Mouse (Mus musculus): ENCODE measurements around the gene Spef2. TPM values are rescaled to one million over a fixed set of nuclear protein-coding genes. Genes with fewer than 3 reads are reported as not detected.
"Not testable (repeated sequence)": the region's sequence is repeated elsewhere in the genome, so short reads cannot be mapped to it uniquely, and the experiment has no call there.

The Spef2 gene
- polyA plus RNA-seq, 1 experiment from 2014 or later: 0.21 TPM

DNA sequence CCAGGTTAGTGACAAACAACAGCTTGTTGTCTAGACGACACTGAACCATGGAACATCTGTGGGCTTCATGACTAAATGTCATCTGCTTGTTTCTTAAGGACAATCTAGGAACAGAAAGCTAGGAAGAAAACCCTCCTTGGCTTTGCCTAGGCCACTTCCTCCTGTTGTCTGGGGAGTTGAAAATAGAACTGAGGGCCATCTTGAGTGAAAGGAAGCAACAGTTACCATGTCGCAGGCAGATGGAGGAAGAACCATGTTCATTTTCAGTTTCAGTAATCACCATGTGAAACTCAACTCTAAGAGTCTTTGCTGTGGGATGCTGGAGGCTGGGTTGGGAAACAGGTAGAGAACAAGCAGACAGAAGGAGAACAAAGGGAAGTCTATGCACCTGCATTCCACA lies 176.8 kb downstream of the Spef2 start:
- H3K4me2 ChIP-seq (replicated peaks): no peak overlapping the region
- H3K4me3 ChIP-seq (replicated peaks): no peak overlapping the region
- H3K4me1 ChIP-seq (replicated peaks): no peaks in the 10 kb centered on the region
- WGBS: 76% methylated on average over 2 of the region's 2 CpGs
- H3K9ac ChIP-seq: no peak overlapping the region
- H3K27me3 ChIP-seq (replicated peaks): no peaks in the 10 kb centered on the region
- ATAC-seq: no peak
- H3K36me3 ChIP-seq: no peaks in the 10 kb centered on the region
- H3K27ac ChIP-seq: no peak overlapping the region
- no peaks in the 10 kb centered on the region for H3K9me3 ChIP-seq

DNA sequence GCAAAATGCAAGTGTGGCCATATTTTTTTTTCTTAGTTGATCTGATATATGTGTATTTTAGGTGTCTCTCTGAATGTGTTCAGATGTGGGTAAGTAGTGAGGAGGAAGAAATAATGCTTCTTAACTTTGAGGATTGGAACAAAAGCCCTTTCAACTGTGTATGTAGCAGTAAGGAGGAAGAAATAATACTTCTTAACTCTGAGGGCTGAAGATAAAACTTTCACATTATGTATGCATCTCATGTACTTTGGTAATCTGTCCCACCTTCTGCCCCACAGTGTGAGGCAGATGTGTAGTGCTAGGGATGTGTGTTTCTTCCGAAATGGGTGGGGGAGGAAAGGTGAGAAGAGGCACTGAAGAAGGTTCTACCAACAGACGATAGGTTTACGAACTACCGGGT lies 181.4 kb downstream of the Spef2 start:
- H3K27me3 ChIP-seq (replicated peaks): no peaks in the 10 kb centered on the region
- WGBS: 78% methylated on average over 4 of the region's 4 CpGs

DNA sequence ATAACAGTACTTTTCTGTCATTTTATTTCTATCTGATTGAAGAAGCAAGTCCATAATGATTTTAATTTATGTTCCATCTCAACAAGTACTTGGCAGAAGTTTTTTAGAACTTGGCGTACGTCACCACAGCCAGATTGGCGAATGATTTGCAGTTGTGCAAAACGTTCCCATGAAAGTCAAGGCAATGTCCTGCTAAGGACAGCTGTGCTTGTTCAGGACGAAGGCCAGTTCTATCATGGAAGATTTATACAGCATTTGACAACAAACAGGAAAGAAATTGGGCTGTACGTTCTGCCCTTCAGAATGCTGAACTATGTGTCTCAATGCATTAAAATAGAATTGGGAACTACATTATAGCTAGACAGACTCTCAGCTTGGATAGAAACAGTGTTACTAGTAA lies 183.3 kb downstream of the Spef2 start:
- Histone ChIP-seq H3K9ac (no peak overlapping the region), H3K4me3 (replicated peaks) (no peak overlapping the region), H3K9me3 (no peaks in the 10 kb centered on the region), H3K27ac (no peak overlapping the region), H3K27me3 (replicated peaks) (no peaks in the 10 kb centered on the region), H3K4me1 (replicated peaks) (no peaks in the 10 kb centered on the region), H3K4me2 (replicated peaks) (no peak overlapping the region), H3K36me3 (no peaks in the 10 kb centered on the region)
- ATAC-seq: no peak
- 61% methylated on average over 6 of the region's 6 CpGs for WGBS

More for the DNA sequence above, 181.4 kb downstream of the Spef2 start:
- H3K9ac ChIP-seq: no peak overlapping the region
- ATAC-seq: no peak
- H3K9me3 ChIP-seq: no peaks in the 10 kb centered on the region
- no peak overlapping the region for H3K4me3 ChIP-seq (replicated peaks)
- no peak overlapping the region for H3K27ac ChIP-seq
- no peaks in the 10 kb centered on the region for H3K4me1 ChIP-seq (replicated peaks)
- H3K36me3 ChIP-seq: no peaks in the 10 kb centered on the region
- H3K4me2 ChIP-seq (replicated peaks): no peak overlapping the region

DNA sequence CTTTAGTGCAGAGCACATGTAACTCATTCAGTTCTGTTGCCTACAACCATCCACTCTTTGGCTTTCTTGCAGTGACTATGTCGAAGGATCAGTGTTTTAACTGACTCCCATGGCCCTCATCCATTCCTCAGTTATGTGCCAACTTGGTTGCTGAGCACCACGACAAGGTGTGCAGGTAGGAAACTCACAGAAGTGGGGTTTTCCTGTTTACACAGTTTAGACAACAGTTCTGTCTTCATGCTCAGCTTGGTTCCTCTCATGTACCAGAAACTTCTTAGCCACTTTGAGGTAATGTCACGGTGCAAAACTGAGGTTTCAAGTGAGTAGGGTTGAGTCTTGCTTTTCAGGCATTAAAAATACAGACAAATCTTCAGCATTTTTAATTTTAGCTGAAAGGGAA lies 184.5 kb downstream of the Spef2 start:
- no peaks in the 10 kb centered on the region for H3K27me3 ChIP-seq (replicated peaks)
- H3K4me2 ChIP-seq (replicated peaks): no peak overlapping the region
- no peak for ATAC-seq
- no peaks in the 10 kb centered on the region for H3K36me3 ChIP-seq
- H3K9ac ChIP-seq: no peak overlapping the region
- H3K4me3 ChIP-seq (replicated peaks): no peak overlapping the region
- no peaks in the 10 kb centered on the region for H3K9me3 ChIP-seq
- no peaks in the 10 kb centered on the region for H3K4me1 ChIP-seq (replicated peaks)
- 74% methylated on average over 3 of the region's 3 CpGs for WGBS
- no peak overlapping the region for H3K27ac ChIP-seq

DNA sequence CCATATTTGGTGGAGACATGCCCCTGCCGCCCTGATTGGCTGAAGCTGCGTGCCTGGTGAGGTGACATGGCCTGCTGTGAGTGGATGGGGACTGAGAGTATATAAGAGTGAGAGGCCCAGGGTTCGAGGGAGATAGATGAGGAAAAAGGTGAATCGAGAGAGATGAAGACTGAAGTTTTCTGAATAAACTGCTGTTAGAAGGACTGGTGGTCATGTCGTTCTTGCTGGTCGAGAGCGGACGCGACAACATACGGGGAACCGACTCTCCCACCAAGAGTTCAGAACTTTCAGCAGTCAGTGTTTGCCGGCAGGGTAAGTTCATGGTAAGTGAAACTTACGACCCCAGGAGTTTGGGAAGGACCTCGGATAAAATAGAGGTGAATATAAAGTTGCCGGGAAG lies 191.4 kb downstream of the Spef2 start:
- not testable (repeated sequence) for ATAC-seq; H3K4me2 ChIP-seq (replicated peaks); H3K9ac ChIP-seq; H3K36me3 ChIP-seq; H3K4me3 ChIP-seq (replicated peaks); H3K9me3 ChIP-seq; H3K4me1 ChIP-seq (replicated peaks); H3K27ac ChIP-seq; H3K27me3 ChIP-seq (replicated peaks)
- WGBS: 93% methylated on average over 15 of the region's 15 CpGs

DNA sequence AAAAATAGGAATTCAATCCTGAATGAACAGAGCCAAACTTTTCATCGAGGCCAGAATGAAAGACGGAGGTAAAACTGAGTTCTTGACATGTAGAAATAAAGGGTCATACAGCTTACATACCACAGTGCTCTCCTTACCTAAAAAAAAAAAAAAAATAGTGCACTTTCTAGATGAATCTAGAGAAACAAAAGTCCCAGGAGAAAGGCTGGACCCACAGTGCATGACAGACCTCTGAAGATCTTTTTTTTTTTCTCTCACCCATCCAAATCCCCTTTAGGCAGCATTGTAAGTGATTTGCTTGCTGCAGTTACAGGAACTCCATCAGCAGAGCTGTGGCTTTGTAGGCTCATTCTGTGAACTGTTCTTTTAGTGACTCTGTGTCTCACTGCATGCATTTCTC lies 199.7 kb downstream of the Spef2 start:
- Histone ChIP-seq H3K4me1 (replicated peaks) (no peaks in the 10 kb centered on the region), H3K36me3 (no peaks in the 10 kb centered on the region), H3K27ac (no peak overlapping the region), H3K9me3 (no peaks in the 10 kb centered on the region), H3K4me3 (replicated peaks) (no peak overlapping the region), H3K9ac (no peak overlapping the region), H3K27me3 (replicated peaks) (no peaks in the 10 kb centered on the region), H3K4me2 (replicated peaks) (no peak overlapping the region)
- ATAC-seq: no peak
- 89% methylated on average over 2 of the region's 2 CpGs for WGBS

DNA sequence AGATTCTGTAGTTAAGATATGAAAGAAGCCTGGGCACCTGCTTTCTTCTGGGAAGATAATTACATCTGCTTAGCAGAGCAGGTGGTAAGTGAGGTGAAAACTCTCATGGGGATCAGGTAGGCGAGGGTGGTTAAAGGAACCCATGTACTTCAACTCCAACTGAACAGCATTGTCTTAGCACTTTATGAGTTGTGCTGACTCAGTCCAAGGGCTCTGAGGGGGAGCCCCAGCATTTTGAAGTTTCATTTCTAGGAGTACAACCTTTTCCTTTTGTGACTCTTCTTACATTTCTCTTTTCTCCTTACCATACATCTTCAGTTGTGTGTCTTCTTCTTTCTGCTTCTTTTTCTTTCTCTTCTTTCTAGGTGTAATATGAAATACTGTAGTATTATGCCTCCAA lies 213.5 kb downstream of the Spef2 start:
- Histone ChIP-seq H3K27me3 (replicated peaks) (no peaks in the 10 kb centered on the region), H3K27ac (no peak overlapping the region), H3K4me2 (replicated peaks) (no peak overlapping the region), H3K36me3 (no peaks in the 10 kb centered on the region), H3K9ac (no peak overlapping the region), H3K4me1 (replicated peaks) (no peaks in the 10 kb centered on the region), H3K9me3 (no peaks in the 10 kb centered on the region), H3K4me3 (replicated peaks) (no peak overlapping the region)
- no peak for ATAC-seq
- 81% methylated on average over 1 of the region's 1 CpGs for WGBS

DNA sequence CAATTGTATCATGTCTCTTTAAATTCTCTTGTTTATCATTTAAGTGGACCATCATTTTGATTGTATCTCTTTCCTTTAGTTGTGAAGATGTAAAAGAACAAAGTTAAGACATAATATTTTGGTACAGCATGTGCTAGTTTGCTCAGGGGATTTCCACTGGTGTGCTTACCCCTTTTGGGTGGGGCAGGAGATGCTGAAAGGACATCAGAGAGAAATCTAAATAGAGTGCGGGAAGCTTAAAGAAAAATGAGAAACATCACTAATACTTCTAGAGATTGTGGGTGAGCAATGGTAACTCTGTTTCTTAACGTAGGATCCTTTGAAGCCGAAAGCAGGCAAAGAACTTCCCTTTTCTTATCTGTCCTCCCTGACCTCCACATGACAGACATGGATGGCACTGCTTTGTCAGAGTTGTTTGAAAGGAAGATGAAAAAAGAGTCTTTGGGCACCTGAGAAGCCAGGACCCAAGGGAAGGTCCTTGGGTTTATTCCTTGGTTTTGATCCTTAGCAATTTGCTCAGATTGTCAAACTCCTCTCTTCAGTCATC lies 215.2 kb downstream of the Spef2 start:
- H3K27ac ChIP-seq: no peak overlapping the region
- H3K27me3 ChIP-seq (replicated peaks): no peaks in the 10 kb centered on the region
- no peaks in the 10 kb centered on the region for H3K36me3 ChIP-seq
- no peak overlapping the region for H3K4me3 ChIP-seq (replicated peaks)
- H3K9ac ChIP-seq: no peak overlapping the region
- WGBS: 80% methylated on average over 3 of the region's 3 CpGs
- no peaks in the 10 kb centered on the region for H3K4me1 ChIP-seq (replicated peaks)
- no peak overlapping the region for H3K4me2 ChIP-seq (replicated peaks)
- H3K9me3 ChIP-seq: no peaks in the 10 kb centered on the region
- ATAC-seq: no peak

DNA sequence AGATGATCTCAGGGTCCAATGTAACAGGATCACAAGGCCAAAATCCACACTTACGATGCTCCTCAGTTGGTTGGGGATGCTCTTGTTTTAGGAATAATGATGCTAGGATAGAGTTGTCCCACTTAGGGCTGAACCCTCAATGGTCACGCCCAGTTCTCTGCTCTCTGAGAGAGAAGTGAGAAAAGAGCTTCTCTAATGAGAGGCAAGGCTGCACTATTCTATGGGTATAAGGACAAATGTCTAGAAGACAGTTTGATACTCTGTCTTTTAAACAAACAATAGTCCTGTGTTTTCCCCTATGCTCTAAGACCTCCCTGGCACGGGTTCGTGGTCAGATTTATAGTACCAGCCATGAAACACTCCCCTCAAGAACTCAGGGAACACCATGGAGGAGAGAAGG lies 218.6 kb downstream of the Spef2 start, which contains the start of gene Il7r:
Gene Il7r, minus strand, starts transcription at position 101 of the 400 bp plus-strand sequence.
- Histone ChIP-seq H3K36me3 (no peaks in the 10 kb centered on the region), H3K4me3 (replicated peaks) (no peak within 1 kb of the TSS), H3K27me3 (replicated peaks) (no peaks in the 10 kb centered on the region), H3K4me1 (replicated peaks) (no peaks in the 10 kb centered on the region), H3K27ac (no peak within 1 kb of the TSS), H3K9ac (no peak within 1 kb of the TSS), H3K4me2 (replicated peaks) (no peak within 1 kb of the TSS), H3K9me3 (no peaks in the 10 kb centered on the region)
- WGBS: 70% methylated on average over 4 of the region's 4 CpGs
- no peak for ATAC-seq

DNA sequence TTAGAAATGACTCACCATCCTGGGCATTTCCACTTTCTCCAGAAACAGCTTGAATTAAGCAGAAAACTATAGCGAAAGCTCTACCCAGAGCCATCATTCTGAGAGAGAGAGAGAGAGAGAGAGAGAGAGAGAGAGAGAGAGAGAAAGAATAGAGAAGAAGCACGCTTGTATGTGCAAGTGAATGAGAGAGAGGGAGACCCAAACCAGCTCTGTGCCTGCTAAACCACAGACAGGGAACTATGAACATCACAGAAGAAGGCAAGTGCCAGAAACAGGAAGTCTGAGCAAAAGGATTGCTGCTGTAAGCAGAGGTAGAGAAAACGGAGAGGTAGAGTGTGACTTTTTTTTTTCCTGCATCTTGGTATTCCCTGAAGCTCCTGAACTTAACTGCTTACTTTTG lies 219.0 kb downstream of the Spef2 start:
- H3K36me3 ChIP-seq: no peaks in the 10 kb centered on the region
- H3K4me3 ChIP-seq (replicated peaks): no peak overlapping the region
- no peaks in the 10 kb centered on the region for H3K9me3 ChIP-seq
- no peak overlapping the region for H3K27ac ChIP-seq
- 72% methylated on average over 3 of the region's 3 CpGs for WGBS
- H3K4me1 ChIP-seq (replicated peaks): no peaks in the 10 kb centered on the region
- no peak overlapping the region for H3K9ac ChIP-seq
- H3K4me2 ChIP-seq (replicated peaks): no peak overlapping the region
- no peaks in the 10 kb centered on the region for H3K27me3 ChIP-seq (replicated peaks)
- no peak for ATAC-seq

Other genes with a start within 250 kb of the Spef2 start
- gene Il7r, start 218.7 kb downstream of the Spef2 start, polyA plus RNA-seq (2015; fragmentation: Nextera tagmentation; extraction: Ambion mirVana): 1.4 and 1.6 TPM in 2 replicates

All from intestine, embryonic 15.5 days (tissue).